Mouse (Mus musculus) limb, embryonic 10.5 days (tissue): ENCODE results near the gene Gm20431. TPM values are rescaled to one million over a fixed set of nuclear protein-coding genes. Genes with fewer than 3 reads are reported as not detected.
"Not testable (repeated sequence)": the region's sequence is repeated elsewhere in the genome, so short reads cannot be mapped to it uniquely, and the experiment has no call there.

Experiments used
- DNase-seq: peaks from one replicate; pipeline ENCODE4 v3.0.0-alpha.2; 2017; ENCODE audit warnings: low spot score
- H3K27ac ChIP-seq: fragments of 300-500 bp; sonication (generic); 2 replicates; pipeline ENCODE4 v1.5.1; 2016; ENCODE audit warnings: mild to moderate bottlenecking
- H3K27me3 ChIP-seq: fragments of 300-500 bp; sonication (generic); 2 replicates; pipeline ENCODE4 v1.6.1; 2016; ENCODE audit warnings: low read depth, mild to moderate bottlenecking; ENCODE audit not compliant: poor library complexity, severe bottlenecking
- H3K36me3 ChIP-seq: fragments of 300-500 bp; sonication (generic); 2 replicates; pipeline ENCODE4 v1.6.1; 2016; ENCODE audit warnings: mild to moderate bottlenecking, moderate library complexity
- H3K4me1 ChIP-seq: fragments of 300-500 bp; sonication (generic); 2 replicates; pipeline ENCODE4 v1.6.1; 2016
- H3K4me3 ChIP-seq: fragments of 300-500 bp; sonication (generic); 2 replicates; pipeline ENCODE4 v1.5.1; 2016; ENCODE audit warnings: mild to moderate bottlenecking, moderate library complexity
- H3K9me3 ChIP-seq: fragments of 300-500 bp; sonication (generic); replicated peaks from 2 replicates; pipeline ENCODE4 v1.6.1; 2016; ENCODE audit warnings: mild to moderate bottlenecking
- WGBS: fragments of 180-500 bp; shearing (Covaris S2); methylation state at CpG from one replicate; pipeline ENCODE4 v1.1.7; 2016; 5-methylcytosine and 5-hydroxymethylcytosine counted together
- polyA plus RNA-seq: library from polyadenylated mRNA; unstranded; fragments of >200 nt; fragmentation: Nextera tagmentation; extraction: Ambion mirVana; gene quantifications from 2 replicates; pipeline ENCODE4 v1.2.1, GENCODE M21; 2016

Gm20431 gene
- polyA plus RNA-seq, 1 experiment from 2014 or later: 1.0 TPM

DNA sequence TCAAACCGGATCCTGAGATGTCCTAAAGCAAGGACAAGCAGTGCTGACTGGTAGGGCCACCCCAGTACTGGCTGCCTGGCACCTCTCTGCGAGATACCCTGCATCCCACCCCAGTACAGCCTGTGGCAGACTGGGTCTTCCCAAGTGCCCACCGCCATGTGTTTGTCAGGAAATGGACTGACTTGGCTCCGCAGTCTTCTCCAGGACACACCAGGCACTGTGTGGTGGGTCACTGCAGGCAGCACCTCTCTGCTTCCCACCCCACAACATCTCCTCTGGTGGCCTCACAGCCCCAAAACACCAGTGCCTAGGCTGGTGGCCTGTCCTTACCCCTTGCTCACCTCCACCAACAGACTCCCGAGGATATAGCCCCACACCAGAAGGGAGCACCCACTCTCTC lies 30.9 kb downstream of the Gm20431 start:
- DNase-seq: no peak
- Histone ChIP-seq H3K27me3 (no peaks in the 10 kb centered on the region), H3K4me3 (peak overlapping the region; percentile 87), H3K4me1 (peaks cover 56% of the 10 kb centered on the region), H3K36me3 (peaks cover 39% of the 10 kb centered on the region), H3K9me3 (no peaks in the 10 kb centered on the region), H3K27ac (peak overlapping the region; percentile 97)
- WGBS: 76% methylated on average over 5 of the region's 5 CpGs

DNA sequence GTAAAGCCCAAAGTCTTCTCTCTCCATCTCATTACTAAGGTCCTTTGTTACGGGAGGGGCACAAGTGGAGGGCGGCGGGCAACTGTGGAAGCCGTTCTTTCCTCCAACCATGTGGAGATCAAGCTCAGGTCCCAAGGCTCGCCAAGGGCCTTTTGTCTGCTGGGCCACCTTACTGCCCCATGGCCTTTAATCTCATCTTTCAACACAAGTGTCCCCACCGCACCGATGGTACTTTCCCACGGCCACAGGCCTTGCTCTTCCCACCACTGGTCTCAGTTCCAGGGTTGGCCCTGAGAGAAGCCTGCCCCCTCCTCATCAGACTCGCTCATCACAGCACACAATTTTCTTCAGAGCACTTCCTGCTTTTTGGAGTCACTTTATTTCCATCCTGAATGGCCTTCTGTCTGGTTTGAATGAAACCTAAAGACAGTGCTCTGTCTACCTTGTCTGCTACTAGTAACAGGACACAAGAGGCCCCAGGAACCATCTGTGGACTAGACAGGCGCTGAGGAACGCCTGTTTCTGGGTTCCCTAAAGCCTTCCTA lies 31.6 kb downstream of the Gm20431 start:
- H3K4me1 ChIP-seq: peaks cover 56% of the 10 kb centered on the region
- no peaks in the 10 kb centered on the region for H3K9me3 ChIP-seq
- H3K36me3 ChIP-seq: peaks cover 40% of the 10 kb centered on the region
- DNase-seq: no peak
- no peak overlapping the region for H3K27ac ChIP-seq
- no peaks in the 10 kb centered on the region for H3K27me3 ChIP-seq
- peak overlapping the region; percentile 87 for H3K4me3 ChIP-seq
- WGBS: 87% methylated on average over 11 of the region's 11 CpGs

DNA sequence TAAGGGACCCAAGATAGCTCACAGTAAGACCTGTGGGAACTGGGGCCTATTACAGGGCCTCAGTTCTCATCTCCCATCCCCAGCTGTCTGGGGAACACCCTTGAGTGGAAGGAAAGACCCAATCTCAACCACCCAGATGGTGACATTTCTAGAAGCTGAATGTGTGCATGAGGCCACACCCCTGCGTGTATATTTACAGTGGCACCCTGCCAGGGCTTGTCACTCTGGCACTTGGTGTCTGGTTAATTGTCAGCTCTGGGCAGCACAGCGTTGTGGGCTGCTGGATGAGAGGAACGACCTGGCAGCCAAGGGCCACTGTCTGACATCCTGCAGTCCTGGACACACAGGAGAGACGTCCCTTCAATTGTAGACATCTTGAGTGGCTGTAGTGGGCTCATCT lies 32.4 kb downstream of the Gm20431 start:
- no peaks in the 10 kb centered on the region for H3K27me3 ChIP-seq
- 90% methylated on average over 4 of the region's 4 CpGs for WGBS
- H3K27ac ChIP-seq: no peak overlapping the region
- peaks cover 40% of the 10 kb centered on the region for H3K36me3 ChIP-seq
- H3K9me3 ChIP-seq: no peaks in the 10 kb centered on the region
- no peak for DNase-seq
- H3K4me3 ChIP-seq: no peak overlapping the region
- H3K4me1 ChIP-seq: peaks cover 47% of the 10 kb centered on the region

- WGBS: 89% methylated on average over 7 of the region's 7 CpGs
- no peak for DNase-seq
- Histone ChIP-seq H3K27me3 (no peaks in the 10 kb centered on the region), H3K36me3 (peaks cover 52% of the 10 kb centered on the region), H3K27ac (no peak overlapping the region), H3K4me3 (no peak overlapping the region), H3K9me3 (no peaks in the 10 kb centered on the region), H3K4me1 (peaks cover 38% of the 10 kb centered on the region)
Measured at GRCm38 (mm10) chr2:167627019-167627418, 34.3 kb downstream of the Gm20431 start.

DNA sequence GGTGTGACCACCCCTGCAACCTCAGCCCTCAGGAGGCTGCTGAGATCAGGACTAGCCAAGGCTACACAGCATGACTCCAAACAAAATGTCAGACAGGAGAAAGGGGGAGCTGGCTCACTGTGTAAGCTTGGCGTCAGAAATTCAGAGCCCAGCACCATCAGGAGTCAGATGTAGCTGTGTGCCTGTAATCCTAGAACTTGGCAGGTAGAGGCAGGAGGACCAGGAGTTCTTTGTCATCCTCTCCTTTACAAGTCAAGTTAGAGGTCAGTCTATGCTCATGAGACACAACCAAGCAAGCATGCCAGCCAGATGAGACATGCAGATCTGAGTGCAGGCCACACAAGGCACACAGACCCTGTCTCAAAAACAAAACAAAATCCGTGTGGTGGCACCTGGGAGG lies 35.6 kb downstream of the Gm20431 start:
- no peak overlapping the region for H3K4me3 ChIP-seq
- peaks cover 39% of the 10 kb centered on the region for H3K4me1 ChIP-seq
- H3K9me3 ChIP-seq: no peaks in the 10 kb centered on the region
- H3K27ac ChIP-seq: no peak overlapping the region
- WGBS: 49% methylated on average over 2 of the region's 2 CpGs
- DNase-seq: no peak
- peaks cover 63% of the 10 kb centered on the region for H3K36me3 ChIP-seq
- no peaks in the 10 kb centered on the region for H3K27me3 ChIP-seq

GRCm38 (mm10) chr2:167624368-167625075 lies 36.8 kb downstream of the Gm20431 start:
- Histone ChIP-seq H3K9me3 (no peaks in the 10 kb centered on the region), H3K27me3 (no peaks in the 10 kb centered on the region), H3K27ac (no peak overlapping the region), H3K4me3 (no peak overlapping the region), H3K36me3 (peaks cover 60% of the 10 kb centered on the region), H3K4me1 (peaks cover 28% of the 10 kb centered on the region)
- WGBS: 93% methylated on average over 6 of the region's 6 CpGs
- DNase-seq: no peak

DNA sequence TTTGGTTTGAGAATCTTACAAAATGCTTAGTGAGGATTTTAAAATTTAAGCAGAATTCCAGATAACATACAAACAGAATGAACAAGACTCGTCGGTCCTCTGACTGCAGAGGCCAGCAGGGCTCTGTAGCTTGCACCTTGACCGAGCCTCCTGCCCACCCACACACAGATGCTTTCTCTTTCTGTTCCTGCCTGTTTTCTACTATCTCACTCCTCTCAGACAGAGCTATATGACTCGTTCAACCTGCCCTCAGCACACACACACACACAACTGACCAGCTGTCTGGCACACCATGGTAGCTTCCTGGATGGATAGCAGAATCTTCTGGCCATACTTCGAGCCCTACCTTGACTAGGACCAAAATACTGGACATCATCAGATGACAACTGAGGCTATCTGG lies 38.3 kb downstream of the Gm20431 start:
- Histone ChIP-seq H3K4me1 (peaks cover 20% of the 10 kb centered on the region), H3K27ac (no peak overlapping the region), H3K9me3 (no peaks in the 10 kb centered on the region), H3K4me3 (no peak overlapping the region), H3K36me3 (peaks cover 57% of the 10 kb centered on the region), H3K27me3 (no peaks in the 10 kb centered on the region)
- 88% methylated on average over 5 of the region's 5 CpGs for WGBS
- DNase-seq: no peak

DNA sequence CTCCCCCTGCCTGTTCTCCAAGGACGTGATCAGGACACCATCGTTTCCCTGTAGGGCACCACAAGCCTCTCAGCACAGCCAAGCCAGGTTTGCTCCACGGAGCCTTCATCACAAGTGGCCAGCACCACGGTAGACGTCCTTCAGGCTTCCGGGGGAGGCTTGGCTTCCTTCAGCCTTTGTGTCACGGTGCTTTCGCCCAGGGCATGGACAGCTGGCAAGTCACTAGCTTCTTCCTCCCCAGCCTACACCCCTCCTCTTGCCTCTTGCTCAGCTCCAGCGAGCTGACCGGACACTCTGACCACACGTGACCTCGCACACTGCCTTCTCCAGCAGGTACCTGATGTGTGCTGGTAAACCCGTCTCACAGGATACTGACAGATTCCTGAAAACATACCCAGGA lies 38.9 kb downstream of the Gm20431 start:
- Histone ChIP-seq H3K9me3 (no peaks in the 10 kb centered on the region), H3K36me3 (peaks cover 57% of the 10 kb centered on the region), H3K4me1 (peaks cover 17% of the 10 kb centered on the region), H3K27ac (no peak overlapping the region), H3K27me3 (no peaks in the 10 kb centered on the region), H3K4me3 (no peak overlapping the region)
- DNase-seq: no peak
- 89% methylated on average over 13 of the region's 13 CpGs for WGBS

DNA sequence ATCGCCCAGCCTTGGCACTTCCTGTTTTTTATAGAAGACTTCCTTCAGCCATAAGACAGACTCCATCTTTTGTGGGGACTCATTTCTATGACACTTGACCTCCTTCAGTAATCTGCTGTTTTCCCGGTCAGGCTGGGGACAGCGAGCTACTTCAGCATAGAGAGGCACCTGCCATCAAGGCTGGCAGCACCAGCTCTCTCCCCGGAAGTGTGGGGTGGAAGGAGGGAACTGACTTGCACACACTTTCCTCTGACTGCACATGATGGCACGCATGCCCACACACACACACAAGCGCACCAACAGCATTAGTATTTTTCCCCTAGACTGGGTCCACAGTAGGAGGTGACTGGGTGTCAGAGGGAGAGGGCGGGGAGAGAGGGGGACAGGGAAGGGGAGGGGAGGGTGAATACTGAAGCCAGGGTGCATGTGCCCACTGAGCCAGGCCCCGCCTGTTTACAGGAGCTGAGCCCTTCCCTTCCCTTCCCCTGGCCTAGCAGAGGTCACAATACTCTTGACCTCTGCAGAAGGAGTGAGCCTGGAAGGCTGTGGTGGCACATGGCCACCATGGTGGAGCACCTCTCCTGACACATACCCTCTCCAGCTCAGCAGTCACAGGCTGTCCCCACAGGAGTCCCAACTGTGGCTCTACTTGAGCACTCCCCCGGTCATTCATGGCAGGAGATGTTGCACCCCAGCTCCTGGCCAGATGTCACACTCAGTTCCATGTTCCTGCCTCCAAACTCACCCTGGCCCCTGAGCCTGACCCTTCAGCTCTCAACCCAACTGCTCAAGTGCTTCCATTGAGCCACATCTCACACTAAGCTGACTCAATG lies 39.8 kb downstream of the Gm20431 start:
- H3K9me3 ChIP-seq: no peaks in the 10 kb centered on the region
- no peaks in the 10 kb centered on the region for H3K27me3 ChIP-seq
- no peak overlapping the region for H3K27ac ChIP-seq
- H3K4me3 ChIP-seq: no peak overlapping the region
- DNase-seq: no peak
- H3K4me1 ChIP-seq: peaks cover 14% of the 10 kb centered on the region
- peaks cover 58% of the 10 kb centered on the region for H3K36me3 ChIP-seq
- 84% methylated on average over 9 of the region's 9 CpGs for WGBS

DNA sequence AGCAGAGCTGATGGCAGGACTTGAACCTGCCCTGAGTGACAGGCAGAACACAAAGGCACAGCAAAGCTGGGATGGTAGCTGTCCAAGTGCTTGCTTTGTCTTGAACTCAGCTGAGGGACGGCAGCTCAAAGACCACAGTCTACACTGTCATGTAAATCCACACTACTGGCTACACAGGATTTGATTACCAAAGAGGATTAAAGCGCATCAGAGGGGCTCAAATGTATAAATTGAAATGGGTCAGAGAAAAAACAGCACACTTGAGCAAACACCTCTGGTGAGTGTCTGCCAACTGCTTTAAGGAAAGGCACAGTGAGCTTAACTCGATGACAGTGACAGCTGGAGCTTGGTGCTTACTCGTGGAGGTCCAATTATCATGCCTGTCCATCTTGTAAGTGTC lies 43.8 kb downstream of the Gm20431 start:
- WGBS: 81% methylated on average over 4 of the region's 4 CpGs
- peaks cover 84% of the 10 kb centered on the region for H3K36me3 ChIP-seq
- no peak overlapping the region for H3K27ac ChIP-seq
- H3K4me3 ChIP-seq: no peak overlapping the region
- H3K9me3 ChIP-seq: no peaks in the 10 kb centered on the region
- H3K27me3 ChIP-seq: no peaks in the 10 kb centered on the region
- peaks cover 13% of the 10 kb centered on the region for H3K4me1 ChIP-seq
- no peak for DNase-seq

DNA sequence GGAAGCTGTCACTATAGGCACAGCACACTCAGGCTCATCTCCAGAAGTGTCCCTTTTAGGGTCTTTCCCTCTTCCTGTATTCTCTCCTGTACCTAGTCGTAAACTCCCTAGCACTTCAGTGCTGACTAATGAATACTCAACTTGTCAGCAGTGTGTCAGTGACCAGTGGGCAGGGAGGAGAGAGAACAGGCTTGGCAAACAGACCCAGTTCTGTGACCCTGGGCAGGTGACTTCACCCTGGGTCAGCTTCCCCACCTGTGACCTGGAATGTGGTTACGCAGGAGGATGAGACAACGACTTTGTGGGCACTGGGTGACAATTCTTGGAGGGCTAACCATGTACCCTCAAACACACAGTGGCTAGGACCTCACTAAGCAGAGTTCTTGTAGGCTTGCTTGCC lies 44.3 kb downstream of the Gm20431 start:
- 94% methylated on average over 3 of the region's 3 CpGs for WGBS
- Histone ChIP-seq H3K4me1 (peaks cover 8% of the 10 kb centered on the region), H3K27ac (no peak overlapping the region), H3K9me3 (no peaks in the 10 kb centered on the region), H3K4me3 (no peak overlapping the region), H3K36me3 (peaks cover 84% of the 10 kb centered on the region), H3K27me3 (no peaks in the 10 kb centered on the region)
- DNase-seq: no peak

DNA sequence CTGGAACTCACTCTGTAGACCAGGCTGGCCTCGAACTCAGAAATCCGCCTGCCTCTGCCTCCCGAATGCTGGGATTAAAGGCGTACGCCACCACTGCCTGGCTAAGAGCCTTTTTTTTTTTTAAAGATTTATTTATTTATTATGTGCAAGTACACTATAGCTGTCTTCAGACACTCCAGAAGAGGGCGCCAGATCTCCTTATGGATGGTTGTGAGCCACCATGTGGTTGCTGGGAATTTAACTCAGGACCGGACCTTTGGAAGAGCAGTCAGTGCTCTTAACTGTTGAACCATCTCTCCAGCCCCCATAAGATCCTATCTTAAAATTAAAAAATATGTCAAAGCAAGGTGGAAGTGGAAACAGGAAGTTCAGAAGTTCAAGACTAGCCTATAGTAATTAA lies 48.0 kb downstream of the Gm20431 start:
- H3K4me3 ChIP-seq, DNase-seq, H3K9me3 ChIP-seq, H3K27ac ChIP-seq, H3K27me3 ChIP-seq, H3K4me1 ChIP-seq: not testable (repeated sequence)
- H3K36me3 ChIP-seq: peaks cover 94% of the 10 kb centered on the region
- 92% methylated on average over 7 of the region's 7 CpGs for WGBS

GRCm38 (mm10) chr2:167612122-167612521 lies 49.2 kb downstream of the Gm20431 start:
- Histone ChIP-seq H3K36me3 (peaks cover 88% of the 10 kb centered on the region), H3K4me1 (no peaks in the 10 kb centered on the region), H3K4me3 (no peak overlapping the region), H3K27ac (no peak overlapping the region), H3K27me3 (no peaks in the 10 kb centered on the region), H3K9me3 (no peaks in the 10 kb centered on the region)
- DNase-seq: no peak
- 93% methylated on average over 14 of the region's 14 CpGs for WGBS
